Mouse (Mus musculus): Measurements from ENCODE around the gene Tmbim1.

Gene Tmbim1

DNA sequence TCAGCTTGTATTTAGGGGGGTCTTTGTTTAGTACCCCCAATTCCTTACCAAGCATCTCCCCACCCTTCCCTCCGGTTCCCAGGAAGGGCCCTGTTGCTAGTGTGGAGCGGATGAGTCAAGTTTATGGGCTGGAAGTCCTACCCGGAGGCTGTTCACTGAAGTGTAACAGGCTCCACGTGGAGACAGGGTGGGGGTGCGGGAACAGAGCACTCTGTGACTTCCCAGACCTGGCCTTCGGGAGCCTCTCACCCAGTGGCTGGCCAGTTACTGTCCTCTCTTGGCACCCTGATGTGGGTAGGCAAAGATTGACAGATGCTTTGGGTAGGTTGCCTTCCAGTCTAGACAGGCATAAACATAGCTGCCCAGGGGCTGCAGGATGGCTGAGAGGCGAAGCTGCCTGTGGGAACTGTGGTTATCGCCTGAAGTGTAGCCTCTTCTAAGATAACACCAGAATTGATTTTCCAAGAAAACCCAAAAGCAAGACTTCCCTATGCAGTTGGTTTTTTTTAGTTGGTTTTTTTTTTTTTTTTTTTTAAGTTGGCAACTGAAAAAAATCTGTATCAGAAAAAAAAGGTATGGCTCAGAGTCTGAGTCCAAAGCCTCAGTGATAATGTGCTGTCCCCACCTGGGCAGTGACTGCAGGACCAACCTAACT, 27.4 kb downstream of the Tmbim1 start:
- no peak for DNase-seq (ENCODE audit: low spot score)

DNA sequence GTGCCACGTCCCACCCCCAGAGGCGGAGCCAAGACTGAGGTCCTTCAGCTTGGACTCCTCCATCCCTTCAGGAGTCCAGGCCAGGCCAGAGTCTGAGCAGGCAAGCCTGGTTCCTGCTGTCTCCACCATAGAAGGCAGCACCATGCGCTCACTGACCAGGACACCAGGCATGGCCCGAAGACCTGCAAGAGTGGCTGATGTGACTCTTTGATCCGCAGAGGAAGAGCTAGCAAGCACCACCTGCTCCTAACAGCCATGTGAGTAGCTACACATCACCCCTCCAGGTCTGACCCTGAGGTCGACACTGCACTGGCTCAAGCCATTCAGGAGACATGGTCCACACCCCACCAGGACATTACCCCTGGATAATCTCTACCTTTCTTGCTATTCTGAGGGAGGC, 28.4 kb downstream of the Tmbim1 start:
- no peak for DNase-seq (ENCODE audit: low spot score)

DNA sequence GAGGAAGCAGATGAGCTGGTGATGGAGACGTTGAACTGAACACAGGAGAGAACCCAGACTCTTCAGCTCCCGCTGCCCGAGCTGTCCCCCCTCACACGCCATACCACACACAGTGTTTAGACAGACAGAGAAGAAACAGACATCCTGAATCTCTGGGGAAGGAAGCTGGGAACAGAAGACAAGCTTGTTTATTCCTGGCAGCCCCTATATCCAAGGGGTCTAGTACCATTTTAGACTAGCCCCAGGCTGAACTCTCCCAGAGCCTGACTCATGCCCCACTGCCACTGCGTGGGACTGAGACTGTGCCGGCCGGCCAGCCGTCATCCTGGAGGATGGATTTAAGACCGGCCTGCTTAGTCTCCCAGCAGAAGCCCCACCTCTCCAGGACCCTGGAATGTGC, 30.4 kb downstream of the Tmbim1 start:
- no peak for DNase-seq (ENCODE audit: low spot score)

DNA sequence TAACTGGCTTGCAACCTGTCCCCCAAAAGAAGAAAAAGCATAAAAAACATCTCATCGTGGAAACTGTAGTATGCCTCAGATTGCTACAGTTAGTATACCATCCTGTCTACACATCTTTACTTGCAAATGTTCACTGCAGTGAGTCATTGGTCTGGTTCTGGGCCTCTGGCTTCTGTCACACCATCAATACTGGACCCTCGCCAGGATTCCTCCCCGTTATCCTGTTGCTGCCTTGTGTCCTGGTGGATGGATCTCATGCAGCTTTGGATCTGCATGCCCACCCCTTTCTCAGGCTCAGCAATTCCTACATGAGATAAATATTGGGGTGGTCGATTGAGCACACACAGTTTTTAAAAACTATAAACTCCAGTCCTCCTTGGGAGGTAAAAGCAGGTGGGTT, 33.8 kb downstream of the Tmbim1 start:
- no peak for DNase-seq (ENCODE audit: low spot score)

DNA sequence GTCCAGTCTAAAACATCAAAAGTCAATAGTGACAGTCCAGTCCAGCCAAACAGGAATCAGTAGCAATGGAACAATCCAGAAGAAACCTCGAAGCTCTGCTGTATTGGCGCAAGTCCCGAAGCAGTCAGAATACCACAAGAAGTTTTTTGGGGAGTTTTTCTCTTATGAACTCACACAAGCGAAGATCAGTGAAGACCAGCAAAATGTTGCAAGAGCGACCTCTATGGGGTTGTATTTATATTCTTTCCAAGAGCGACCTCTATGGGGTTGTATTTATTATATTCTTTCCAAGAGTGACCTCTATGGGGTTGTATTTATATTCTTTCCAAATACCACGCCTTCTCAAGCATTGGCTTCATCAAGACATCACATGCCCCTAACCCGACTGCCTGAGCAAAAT, 36.7 kb downstream of the Tmbim1 start:
- no peak for DNase-seq (ENCODE audit: low spot score)

DNA sequence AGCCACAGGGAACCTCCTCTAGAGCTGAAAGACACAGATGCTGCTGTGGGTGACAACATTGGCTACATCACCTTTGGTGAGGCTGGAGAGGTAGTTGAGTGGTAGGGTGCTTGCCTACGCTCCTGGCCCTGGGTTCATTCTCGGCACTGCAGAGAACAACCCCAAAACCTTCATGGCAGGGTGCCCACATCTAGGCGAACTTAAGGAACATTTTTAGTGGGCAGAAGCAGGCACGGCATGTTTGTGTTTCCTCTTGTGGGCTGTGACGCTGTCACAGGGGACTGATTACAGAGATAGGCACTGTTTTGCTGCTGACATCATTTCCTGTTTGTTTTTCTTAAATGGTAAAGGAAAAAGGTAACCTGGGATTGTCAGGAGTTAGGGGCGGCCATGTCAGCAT, 42.9 kb downstream of the Tmbim1 start:
- no peak for DNase-seq (ENCODE audit: low spot score)

DNA sequence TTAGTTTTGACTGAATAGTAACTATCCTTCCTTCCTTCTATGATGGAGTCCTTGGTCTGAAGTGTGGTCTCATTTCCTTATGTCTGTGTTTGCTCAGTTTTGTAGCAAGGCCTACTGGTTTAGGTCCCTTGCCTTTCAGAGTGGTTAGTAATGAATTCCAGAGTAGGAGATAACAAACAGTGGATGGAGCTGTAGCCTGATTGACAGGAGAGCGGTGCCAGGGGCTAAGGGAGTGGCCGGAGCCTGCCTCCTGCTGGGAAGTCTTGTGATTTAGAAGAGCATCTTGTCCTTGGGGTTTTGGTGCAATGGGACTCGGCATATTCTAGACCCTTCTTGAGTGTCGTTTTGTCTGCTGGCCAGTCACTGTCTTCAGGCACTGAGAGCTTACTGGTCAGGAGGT, 48.6 kb downstream of the Tmbim1 start:
- DNase-seq (ENCODE audit: low spot score), result no peak

DNA sequence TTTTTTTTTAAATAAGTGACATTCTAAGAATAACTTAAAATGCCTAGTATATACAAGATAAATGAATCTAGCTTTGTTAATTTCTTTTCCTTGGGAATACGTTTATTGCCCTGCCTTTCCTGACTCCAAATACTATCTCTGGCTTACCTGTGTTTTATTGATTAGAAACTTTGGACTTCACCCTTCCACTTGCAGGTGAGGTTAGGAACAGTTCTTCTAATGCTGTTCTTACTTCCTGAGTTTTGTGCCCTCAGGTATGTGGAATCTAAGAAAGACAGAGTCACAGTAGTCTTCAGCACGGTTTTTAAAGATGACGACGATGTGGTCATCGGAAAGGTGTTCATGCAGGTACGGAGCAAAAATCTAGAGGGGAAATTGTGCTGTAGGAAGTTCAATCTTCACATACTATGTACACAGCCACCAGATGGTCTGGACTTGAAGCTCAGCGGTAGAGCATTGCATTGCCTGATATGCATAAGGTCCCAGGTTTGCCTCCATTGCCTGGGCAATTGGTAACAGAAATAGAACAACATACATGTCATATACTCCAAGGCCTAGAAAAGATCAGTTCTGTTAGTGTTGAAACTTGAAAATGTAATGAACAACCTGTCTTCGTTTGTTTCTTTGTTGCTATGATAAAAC, 49.6 kb downstream of the Tmbim1 start:
- DNase-seq (ENCODE audit: low spot score), result no peak

DNA sequence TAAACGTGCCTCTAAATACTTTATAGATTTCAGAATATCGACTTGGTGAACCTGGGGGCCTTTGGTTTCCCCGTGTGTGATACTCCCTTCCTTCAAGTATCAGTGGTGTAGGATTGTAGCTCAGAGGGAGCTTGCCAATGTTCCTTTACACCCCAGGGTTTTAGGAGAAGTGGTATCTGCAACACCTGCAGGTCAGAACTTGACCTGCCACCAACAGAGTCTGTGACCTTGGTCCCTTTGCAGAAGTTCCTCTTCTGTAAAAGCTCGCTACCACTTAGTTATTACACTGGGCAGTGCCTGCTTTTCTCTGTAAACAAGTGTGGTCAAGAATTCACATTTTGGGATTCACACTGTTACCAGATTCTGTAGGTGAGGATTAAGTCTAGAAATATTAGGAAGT, 55.3 kb downstream of the Tmbim1 start:
- no peak for DNase-seq (ENCODE audit: low spot score)

DNA sequence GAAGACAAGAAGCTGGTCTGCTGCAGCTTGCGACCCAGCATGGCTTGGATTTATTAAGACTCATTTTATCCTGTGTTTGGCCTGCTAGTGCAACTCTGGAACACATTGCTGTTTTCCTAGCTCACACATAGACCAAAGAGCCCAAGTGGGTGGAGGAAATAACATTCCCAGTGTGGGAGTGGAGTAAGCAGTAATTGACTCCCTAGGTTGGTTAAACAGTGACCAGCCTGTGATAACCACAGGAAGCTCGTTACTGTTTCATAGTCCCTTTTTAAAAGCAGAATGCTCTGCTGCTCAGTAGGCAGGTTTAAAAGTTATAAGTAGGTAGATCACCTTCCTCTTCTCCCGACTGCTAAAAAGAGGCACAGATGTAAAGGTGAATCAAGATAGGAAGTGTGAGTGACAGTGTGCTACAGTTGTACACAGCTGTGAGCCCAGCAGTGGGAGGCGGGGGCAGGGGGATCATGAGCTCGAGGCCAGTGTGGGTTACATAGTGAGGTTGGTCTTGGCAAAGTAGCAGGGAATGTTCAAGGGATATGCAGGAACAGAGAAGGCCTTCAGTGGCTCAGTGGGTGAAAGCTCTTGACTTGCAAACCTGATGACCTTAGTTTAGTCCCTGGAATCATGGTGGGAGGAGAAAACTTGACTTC, 56.0 kb downstream of the Tmbim1 start:
- no peak for DNase-seq (ENCODE audit: low spot score)

DNA sequence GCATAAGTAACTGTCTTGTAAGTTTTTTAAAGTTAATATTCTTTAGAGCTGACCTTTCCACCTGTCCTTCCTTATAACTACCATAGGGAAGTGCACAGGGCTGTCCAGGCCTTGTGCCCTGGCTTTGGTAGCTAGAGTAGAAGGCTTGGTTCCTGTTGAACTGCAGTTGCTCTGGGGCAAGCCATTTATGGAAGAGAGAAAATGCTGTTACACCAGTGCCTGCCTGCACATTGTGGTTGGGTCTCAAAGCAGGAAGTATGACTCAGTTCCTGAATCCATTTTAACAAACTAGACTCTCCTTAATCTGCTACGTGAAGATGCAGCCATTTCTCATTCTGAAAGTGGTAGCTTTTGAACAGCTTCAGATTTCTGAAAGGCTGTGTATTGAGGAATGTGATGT, 56.6 kb downstream of the Tmbim1 start:
- DNase-seq (ENCODE audit: low spot score), result no peak

DNA sequence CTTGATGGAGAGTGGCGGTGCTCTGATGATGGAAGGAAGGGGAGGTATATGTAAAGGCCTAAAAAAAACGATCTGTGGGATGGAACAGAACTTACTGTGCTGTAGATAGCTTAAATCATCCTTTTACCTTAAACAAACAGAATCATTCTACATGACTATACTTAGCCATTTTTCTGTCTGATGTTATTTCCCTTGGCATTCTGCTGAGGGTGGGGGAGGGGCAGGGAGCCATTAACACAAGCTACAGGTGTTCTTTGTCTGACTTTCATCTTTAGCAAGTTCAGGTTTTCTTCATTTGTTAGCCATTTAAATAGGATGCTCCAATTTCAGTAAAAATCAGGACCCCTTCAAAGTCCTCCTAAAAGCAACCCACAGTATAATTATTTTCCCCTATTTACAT, 59.9 kb downstream of the Tmbim1 start:
- no peak for DNase-seq (ENCODE audit: low spot score)

DNA sequence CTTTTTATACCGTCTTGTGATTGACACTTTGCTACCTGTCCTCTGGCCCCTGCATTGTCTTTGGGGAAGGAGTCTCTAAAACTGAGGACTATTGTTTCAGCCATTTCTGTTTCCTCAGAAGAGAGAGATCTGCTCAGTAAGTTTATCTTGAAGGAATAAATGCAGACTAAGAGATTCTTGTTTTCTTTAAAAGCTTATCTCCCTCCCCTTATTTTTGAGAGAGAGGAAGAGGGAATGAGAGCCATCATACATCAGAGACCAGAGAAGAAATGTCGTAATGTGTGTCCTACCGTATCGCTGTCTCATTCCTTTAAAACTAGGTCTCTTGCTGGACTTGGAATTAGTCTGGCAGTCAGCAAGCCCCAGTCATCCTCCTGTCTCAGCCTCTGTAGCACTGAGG, 64.6 kb downstream of the Tmbim1 start:
- DNase-seq (ENCODE audit: low spot score), result no peak

DNA sequence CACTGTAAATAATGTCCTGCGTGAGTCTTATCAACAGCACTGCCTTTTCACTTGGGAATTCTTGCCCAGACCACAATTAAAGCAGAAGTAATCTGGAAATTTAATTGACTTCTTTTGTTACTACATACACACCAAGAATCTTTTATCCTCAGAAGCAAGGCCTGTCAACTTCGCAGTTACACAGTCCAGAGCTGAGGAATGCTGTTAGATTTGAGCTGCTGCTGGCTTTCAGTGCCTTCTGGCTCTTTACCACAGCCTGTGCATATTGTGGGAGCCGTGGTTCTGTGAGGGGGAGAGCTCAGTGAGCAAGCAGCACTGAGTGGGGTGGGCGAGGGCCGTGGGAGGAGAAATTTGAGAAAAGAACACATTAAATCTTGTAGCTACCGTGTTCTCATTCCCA, 65.1 kb downstream of the Tmbim1 start:
- peak; percentile 61 for DNase-seq (ENCODE audit: low spot score)

DNA sequence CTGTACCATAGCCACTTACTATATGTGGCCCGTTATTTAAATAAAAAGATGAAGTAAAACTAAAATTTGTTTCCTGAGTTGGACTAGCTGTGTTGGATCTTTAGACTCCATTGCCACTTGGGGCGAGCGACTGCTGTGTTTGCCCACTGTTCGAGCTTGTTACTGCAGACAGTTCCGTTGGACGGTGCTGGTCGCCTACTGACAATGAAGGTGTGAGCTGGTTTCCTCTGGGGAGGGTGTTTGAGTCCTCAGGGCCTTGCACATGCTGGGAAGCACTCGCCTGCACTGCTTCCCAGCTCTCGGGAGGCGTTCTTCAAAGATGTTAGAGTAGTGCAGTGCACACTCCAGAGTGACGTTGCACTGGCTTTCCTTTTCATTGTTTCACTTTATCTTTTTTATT, 65.8 kb downstream of the Tmbim1 start:
- no peak for DNase-seq (ENCODE audit: low spot score)

DNA sequence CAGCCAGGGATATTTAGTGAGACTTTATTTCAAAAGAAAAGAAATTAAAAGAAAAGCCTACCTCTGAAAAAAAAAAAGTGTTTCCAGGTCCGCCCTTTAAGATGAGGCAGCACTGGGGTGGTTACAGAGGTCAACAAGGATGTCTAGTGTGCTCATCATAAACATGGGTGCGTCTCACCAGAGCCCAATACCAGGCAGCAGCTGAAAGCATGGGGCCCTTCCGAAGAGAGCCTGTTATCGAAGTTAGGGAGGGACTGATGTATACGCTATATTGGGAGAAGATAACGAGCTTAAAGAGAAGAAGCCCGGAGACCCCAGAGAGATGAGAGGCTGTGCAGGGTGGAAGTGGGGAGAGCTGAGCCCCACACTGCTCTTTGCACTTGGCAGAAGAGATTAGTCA, 66.3 kb downstream of the Tmbim1 start:
- no peak for DNase-seq (ENCODE audit: low spot score)

Measured in layer of hippocampus, adult 9-10 months (tissue).